Mouse (Mus musculus): ENCODE measurements around the gene Dhx38. TPM values are rescaled to one million over a fixed set of nuclear protein-coding genes. Genes with fewer than 3 reads are reported as not detected.

The Dhx38 gene
- total RNA-seq, 2 experiments from 2014 or later = 26.0 to 27.0 TPM

DNA sequence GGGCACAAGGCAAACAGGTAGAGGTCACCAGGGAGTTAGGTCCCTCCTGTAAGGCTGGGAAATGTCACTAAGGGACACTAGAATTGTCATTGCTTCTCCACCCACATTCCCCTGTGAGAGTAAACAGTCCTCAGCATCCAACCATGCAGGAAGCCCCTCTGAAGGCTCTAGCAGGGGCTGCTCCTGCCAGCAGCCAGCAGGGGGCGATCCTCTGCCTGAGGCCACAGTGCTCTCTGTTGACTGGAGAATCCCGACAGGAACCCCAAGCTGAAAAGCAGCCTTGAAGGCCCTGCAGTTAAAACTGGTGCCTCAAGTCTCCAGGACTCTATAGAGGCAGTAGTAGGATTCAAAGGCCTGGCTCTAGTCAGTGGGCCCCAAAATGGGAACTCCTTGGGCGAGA lies 14.0 kb downstream of the Dhx38 start:
- no peak for DNase-seq (ENCODE audit: low spot score in 2 of 2)

GRCm38 (mm10) chr8:109544049-109544448 lies 21.6 kb downstream of the Dhx38 start:
- DNase-seq (ENCODE audit: low spot score in 2 of 2) = no peak

DNA sequence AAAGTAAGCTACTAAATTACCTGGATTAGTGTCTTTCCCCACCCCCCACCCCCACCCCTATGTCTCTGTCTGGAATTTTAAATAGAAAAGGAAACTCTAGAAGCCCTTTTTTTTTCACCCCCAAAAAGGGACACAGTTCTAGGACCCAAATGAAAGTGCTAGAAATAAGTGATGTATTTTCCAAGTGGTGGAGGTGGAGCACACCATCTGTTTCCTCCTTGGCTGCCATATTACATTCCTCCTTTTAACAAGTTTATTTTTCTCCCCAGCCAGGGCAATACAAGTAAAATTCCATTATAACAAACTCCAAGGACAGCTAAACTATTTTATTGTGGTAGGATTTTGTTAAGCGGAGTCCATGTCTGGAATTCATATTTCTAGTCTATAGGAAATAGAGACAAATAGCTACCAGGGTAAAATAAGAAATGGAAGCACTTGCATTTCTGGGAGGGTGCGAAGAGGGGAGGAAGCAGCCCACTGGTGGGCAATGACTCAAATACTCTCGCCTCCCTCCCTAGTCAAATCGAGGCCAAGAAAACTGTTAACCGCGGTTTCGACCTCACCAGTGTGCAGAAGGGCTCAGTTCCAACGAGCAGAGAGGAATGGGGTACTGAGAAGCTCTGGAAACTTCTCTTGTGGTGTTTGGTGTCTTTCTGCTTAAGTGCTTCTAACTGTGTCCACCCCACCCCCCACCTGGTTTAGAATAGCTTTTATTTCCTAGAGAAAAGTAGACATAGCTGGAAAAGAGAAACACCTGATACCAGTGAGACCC lies 22.7 kb downstream of the Dhx38 start:
- peak in 1 of 2 experiments; percentile 31 for DNase-seq (ENCODE audit: low spot score in 2 of 2)

GRCm38 (mm10) chr8:109542165-109542564 lies 23.5 kb downstream of the Dhx38 start:
- DNase-seq (ENCODE audit: low spot score in 2 of 2) = no peak

GRCm38 (mm10) chr8:109536703-109537102 lies 29.0 kb downstream of the Dhx38 start:
- peak; percentile 63 to 88 for DNase-seq (ENCODE audit: low spot score in 2 of 2)

- DNase-seq (ENCODE audit: low spot score in 2 of 2) = peak in 1 of 2 experiments; percentile 43
Measured at GRCm38 (mm10) chr8:109535140-109535990, 30.3 kb downstream of the Dhx38 start.

GRCm38 (mm10) chr8:109524008-109524407 lies 41.7 kb downstream of the Dhx38 start:
- no peak for DNase-seq (ENCODE audit: low spot score in 2 of 2)

GRCm38 (mm10) chr8:109505560-109505959 lies 60.1 kb downstream of the Dhx38 start:
- no peak for DNase-seq (ENCODE audit: low spot score in 2 of 2)

GRCm38 (mm10) chr8:109503566-109503965 lies 62.1 kb downstream of the Dhx38 start:
- no peak for DNase-seq (ENCODE audit: low spot score in 2 of 2)

DNA sequence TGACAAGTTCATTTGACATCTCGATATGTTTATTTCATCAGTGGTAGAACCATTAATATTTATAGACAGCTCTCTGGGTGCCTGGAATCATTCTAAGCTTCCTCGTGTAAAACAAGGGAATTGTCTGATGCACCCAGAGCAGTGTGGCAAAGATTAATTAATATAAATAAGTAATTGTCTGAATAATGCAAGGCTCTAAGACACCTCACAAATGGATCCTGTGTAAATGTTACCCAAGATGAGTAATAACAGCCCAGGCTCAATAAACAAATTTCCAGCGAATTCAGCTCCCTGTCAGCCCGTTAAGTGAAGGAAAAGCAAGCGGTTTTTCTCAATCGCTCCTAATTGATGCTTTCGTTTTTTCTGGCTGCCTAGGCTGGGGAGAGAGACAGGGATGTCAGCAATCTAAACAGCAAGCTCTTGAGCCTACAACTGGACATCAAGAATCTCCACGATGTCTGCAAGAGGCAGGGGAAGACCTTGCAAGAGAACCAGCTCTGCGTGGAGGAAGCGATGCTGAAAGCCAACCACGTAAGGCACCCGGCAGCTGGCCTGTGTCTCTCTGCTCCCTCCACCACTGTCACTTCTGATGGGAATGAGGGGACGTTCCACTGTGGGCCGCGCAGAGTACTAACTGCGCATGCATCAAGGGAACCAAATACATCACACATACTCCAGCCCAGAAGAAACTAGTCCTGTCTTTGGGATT lies 66.5 kb downstream of the Dhx38 start:
- DNase-seq (ENCODE audit: low spot score in 2 of 2) = peak in 1 of 2 experiments; percentile 8

Other genes with a start within 250 kb of the Dhx38 start
- gene Pmfbp1, start 71.8 kb downstream of the Dhx38 start, total RNA-seq (2021) = under 1 TPM in 1 of 2 experiments, not detected in 1; 0.10 TPM
- gene Txnl4b, start within 50 bp of the Dhx38 start, total RNA-seq (2021) = 10 to 100 TPM; 16.4 to 16.7 TPM
- gene Hp, start 13.3 kb upstream of the Dhx38 start, total RNA-seq (2021) = not detected
- 10 to 100 TPM; 22.7 to 26.4 TPM for gene Dhodh, start 42.8 kb upstream of the Dhx38 start, total RNA-seq (2021)
- gene Pkd1l3, start 48.7 kb upstream of the Dhx38 start, total RNA-seq (2021) = 1 to 10 TPM; 2.0 to 3.1 TPM
- 10 to 100 TPM; 87.1 to 90.9 TPM for gene Ist1, start 127.4 kb upstream of the Dhx38 start, total RNA-seq (2021)
- gene Zfp821, start 139.7 kb upstream of the Dhx38 start, total RNA-seq (2021) = 10 to 100 TPM; 41.0 to 42.1 TPM
- gene Atxn1l, start 171.9 kb upstream of the Dhx38 start, total RNA-seq (2021) = 10 to 100 TPM; 40.9 to 42.1 TPM
- 10 to 100 TPM; 80.6 to 84.1 TPM for gene Ap1g1, start 212.7 kb upstream of the Dhx38 start, total RNA-seq (2021)